Mouse (Mus musculus) myocyte (in vitro differentiated cells): ENCODE measurements at regions not wholly inside any gene's neighbourhood (a gene's known extent, or its start where the extent isn't known, plus 50 kb on each side); places are given as distances from the start of the nearest gene placed in this dataset.
A peak's percentile ranks its signal among the peaks of the same experiment; 100 is the strongest.
"Not testable (repeated sequence)": the region's sequence is repeated elsewhere in the genome, so short reads cannot be mapped to it uniquely, and the experiment has no call there.

Experiments
- H3K27me3 ChIP-seq: one replicate; pipeline ENCODE4 v1.6.1; 2011; ENCODE audit not compliant: control insufficient read depth, insufficient read depth, insufficient read length
- H3K36me3 ChIP-seq: one replicate; pipeline ENCODE4 v1.6.1; 2011; ENCODE audit not compliant: control insufficient read depth, insufficient read depth
- H3K4me2 ChIP-seq: one replicate; pipeline ENCODE4 v1.6.1; 2011; ENCODE audit warnings: low read depth, control low read depth
- H3K4me3 ChIP-seq: one replicate; pipeline ENCODE4 v1.5.1; 2011; ENCODE audit warnings: mild to moderate bottlenecking, control low read depth, moderate library complexity
- H3K79me2 ChIP-seq: one replicate; pipeline ENCODE4 v1.6.1; 2011; ENCODE audit not compliant: control insufficient read depth, insufficient read depth
- H3ac ChIP-seq: one replicate; pipeline ENCODE4 v1.6.1; 2011; ENCODE audit not compliant: control insufficient read depth, insufficient read length
- CEBPB ChIP-seq: IDR thresholded peaks from 2 replicates; pipeline ENCODE4 v1.6.1; 2011; ENCODE audit warnings: mild to moderate bottlenecking, moderate library complexity; ENCODE audit not compliant: poor library complexity, insufficient read depth, severe bottlenecking
- E2F4 ChIP-seq: IDR thresholded peaks from one replicate; pipeline ENCODE4 v1.6.1; 2011; ENCODE audit warnings: mild to moderate bottlenecking, control low read depth, moderate library complexity; ENCODE audit not compliant: insufficient read depth
- MAX ChIP-seq: IDR thresholded peaks from one replicate; pipeline ENCODE4 v1.6.1; 2011; ENCODE audit warnings: low read depth, mild to moderate bottlenecking, control low read depth
- MYOD1 ChIP-seq, 3 experiments: IDR thresholded peaks; one replicate each; pipeline ENCODE4 v1.6.1; 2011; ENCODE audit warnings: control low read depth in 2 of 3, low read depth in 2 of 3, mild to moderate bottlenecking in 2 of 3, moderate library complexity in 1 of 3; ENCODE audit not compliant: insufficient read length in 2 of 3, control insufficient read depth in 1 of 3
- MYOG ChIP-seq, 3 experiments: IDR thresholded peaks; one replicate each; pipeline ENCODE4 v1.6.1; 2011; ENCODE audit warnings: control low read depth in 2 of 3, low read depth in 2 of 3, mild to moderate bottlenecking in 2 of 3; ENCODE audit not compliant: insufficient read length in 2 of 3, control insufficient read depth in 1 of 3, insufficient read depth in 1 of 3
- POLR2A ChIP-seq: IDR thresholded peaks from one replicate; pipeline ENCODE4 v1.6.1; 2011; ENCODE audit warnings: low read depth, mild to moderate bottlenecking, control low read depth, moderate library complexity; ENCODE audit not compliant: insufficient read length
- POLR2AphosphoS2 ChIP-seq: IDR thresholded peaks from one replicate; pipeline ENCODE4 v1.6.1; 2011; ENCODE audit warnings: low read depth, control low read depth; ENCODE audit not compliant: insufficient read length
- REST ChIP-seq: IDR thresholded peaks from one replicate; pipeline ENCODE4 v1.6.1; 2011; ENCODE audit warnings: mild to moderate bottlenecking, control low read depth, moderate library complexity; ENCODE audit not compliant: insufficient read depth, insufficient read length
- SRF ChIP-seq: IDR thresholded peaks from one replicate; pipeline ENCODE4 v1.6.1; 2011; ENCODE audit warnings: low read depth; ENCODE audit not compliant: control insufficient read depth, insufficient read length
- TCF12 ChIP-seq: IDR thresholded peaks from one replicate; pipeline ENCODE4 v1.6.1; 2011; ENCODE audit warnings: mild to moderate bottlenecking, control low read depth; ENCODE audit not compliant: poor library complexity, insufficient read depth, severe bottlenecking
- TCF3 ChIP-seq: IDR thresholded peaks from one replicate; pipeline ENCODE4 v1.6.1; 2011; ENCODE audit warnings: low read depth, control low read depth; ENCODE audit not compliant: insufficient read length
- USF1 ChIP-seq: IDR thresholded peaks from one replicate; pipeline ENCODE4 v1.6.1; 2011; ENCODE audit warnings: low read depth, mild to moderate bottlenecking, control low read depth, moderate library complexity

DNA sequence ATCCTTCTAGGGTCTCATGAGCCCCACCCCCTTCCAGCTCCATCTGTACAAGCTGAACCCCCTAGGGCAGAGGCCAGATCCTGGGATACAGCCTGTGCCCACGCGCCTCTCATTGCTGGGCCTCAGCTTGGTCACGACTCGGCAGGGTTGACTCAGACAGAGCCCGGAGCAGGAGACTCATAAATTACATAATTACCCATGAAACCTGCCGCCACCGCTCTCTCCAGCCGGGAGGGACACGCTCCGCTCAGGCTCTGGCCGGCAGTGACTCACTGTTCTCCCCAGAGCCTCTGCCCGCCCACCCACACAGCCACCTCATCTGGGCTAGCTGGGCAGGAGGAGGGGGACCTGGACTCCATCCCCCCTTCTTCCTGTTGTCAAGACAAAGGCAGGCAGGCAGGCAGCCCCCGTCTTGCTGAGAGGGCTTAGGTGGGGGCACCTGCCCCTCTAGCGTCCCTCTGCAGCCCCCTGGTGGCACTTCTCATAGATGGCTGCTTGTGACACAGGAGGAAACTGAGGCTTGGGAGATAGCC lies 149.6 kb upstream of the Rtl1 start:
- Histone ChIP-seq H3ac (no peak overlapping the region), H3K79me2 (no peaks in the 10 kb centered on the region), H3K4me2 (peak overlapping the region; percentile 38), H3K4me3 (no peak overlapping the region), H3K36me3 (no peaks in the 10 kb centered on the region), H3K27me3 (no peaks in the 10 kb centered on the region)
- TF ChIP-seq E2F4 (no peak), POLR2A (no peak), TCF3 (no peak), SRF (no peak), MYOG (IDR thresholded peaks at IDR 0.05; ENCODE audit: control insufficient read depth in 1 of 3, insufficient read depth in 1 of 3, insufficient read length in 2 of 3, low read depth in 2 of 3) (no peak), MAX (no peak), CEBPB (no peak), POLR2AphosphoS2 (no peak), REST (no peak), TCF12 (no peak)

- Histone ChIP-seq H3K27me3 (no peaks in the 10 kb centered on the region), H3K4me2 (no peak overlapping the region), H3ac (no peak overlapping the region), H3K79me2 (no peaks in the 10 kb centered on the region), H3K36me3 (no peaks in the 10 kb centered on the region), H3K4me3 (no peak overlapping the region)
- TF ChIP-seq E2F4 (no peak), USF1 (no peak), MAX (no peak), MYOG (IDR thresholded peaks at IDR 0.05; ENCODE audit: control insufficient read depth in 1 of 3, insufficient read depth in 1 of 3, insufficient read length in 2 of 3, low read depth in 2 of 3) (no peak), SRF (no peak), POLR2A (no peak), MYOD1 (IDR thresholded peaks at IDR 0.05; ENCODE audit: control insufficient read depth in 1 of 3, insufficient read length in 2 of 3, low read depth in 2 of 3) (no peak), CEBPB (no peak), TCF3 (no peak), REST (no peak), POLR2AphosphoS2 (no peak), TCF12 (no peak)
These were observed 154.9 kb upstream of the Rtl1 start for GRCm38 (mm10) chr12:109754986-109755385.

GRCm38 (mm10) chr12:109764293-109764692 lies 164.2 kb upstream of the Rtl1 start:
- Histone ChIP-seq H3K27me3 (no peaks in the 10 kb centered on the region), H3ac (no peak overlapping the region), H3K4me2 (no peak overlapping the region), H3K4me3 (no peak overlapping the region), H3K79me2 (no peaks in the 10 kb centered on the region), H3K36me3 (no peaks in the 10 kb centered on the region)
- TF ChIP-seq MYOG (IDR thresholded peaks at IDR 0.05; ENCODE audit: control insufficient read depth in 1 of 3, insufficient read depth in 1 of 3, insufficient read length in 2 of 3, low read depth in 2 of 3) (no peak), TCF12 (no peak), USF1 (no peak), TCF3 (no peak), REST (no peak), MYOD1 (IDR thresholded peaks at IDR 0.05; ENCODE audit: control insufficient read depth in 1 of 3, insufficient read length in 2 of 3, low read depth in 2 of 3) (no peak), MAX (no peak), E2F4 (no peak), SRF (no peak), CEBPB (no peak), POLR2A (no peak), POLR2AphosphoS2 (no peak)

DNA sequence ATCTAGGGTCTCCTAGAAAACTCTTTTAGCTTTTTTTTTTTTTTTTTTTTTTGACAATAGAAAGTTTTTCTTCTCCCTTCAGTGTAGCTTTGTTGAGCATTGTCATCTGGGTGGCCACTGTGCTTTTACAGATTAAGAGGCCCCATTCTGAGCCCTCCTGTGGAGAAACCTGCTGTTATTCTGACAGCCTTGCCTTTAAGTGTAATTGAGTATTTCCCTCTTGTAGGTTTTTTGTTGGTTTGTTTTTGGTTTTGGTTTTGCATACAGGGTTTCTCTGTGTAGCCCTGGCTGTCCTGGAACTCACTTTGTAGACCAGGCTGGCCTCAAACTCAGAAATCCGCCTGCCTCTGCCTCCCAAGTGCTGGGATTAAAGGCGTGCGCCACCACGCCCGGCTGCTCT lies 166.5 kb upstream of the Rtl1 start:
- H3K27me3 ChIP-seq, H3K4me2 ChIP-seq, H3K4me3 ChIP-seq, H3K36me3 ChIP-seq, H3K79me2 ChIP-seq, H3ac ChIP-seq: not testable (repeated sequence)

- Histone ChIP-seq H3K4me2 (no peak overlapping the region), H3K36me3 (no peaks in the 10 kb centered on the region), H3ac (no peak overlapping the region), H3K4me3 (no peak overlapping the region), H3K27me3 (no peaks in the 10 kb centered on the region), H3K79me2 (no peaks in the 10 kb centered on the region)
- TF ChIP-seq SRF, result no peak
These were observed 172.4 kb upstream of the Rtl1 start for GRCm38 (mm10) chr12:109772543-109772942.

DNA sequence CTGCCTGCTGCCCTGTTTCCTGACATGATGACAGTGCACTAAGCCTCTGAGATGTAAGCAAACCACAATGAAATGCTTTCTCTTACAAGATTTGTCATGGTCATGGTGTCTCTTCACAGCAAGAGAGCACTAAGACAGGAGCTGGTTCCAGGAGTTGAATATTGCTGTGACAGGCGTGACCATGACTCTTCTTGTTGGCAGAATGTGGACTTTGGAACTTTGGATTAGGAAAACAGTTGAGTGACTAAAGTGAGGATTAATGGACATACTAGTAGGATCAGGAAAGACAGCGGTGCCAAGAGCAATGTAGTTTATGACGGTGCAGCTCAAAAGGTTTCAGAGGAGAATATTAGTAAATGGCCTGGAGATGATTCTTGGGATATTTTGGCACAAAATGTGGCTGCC lies 173.8 kb upstream of the Rtl1 start:
- no peak overlapping the region for H3K4me3 ChIP-seq
- no peaks in the 10 kb centered on the region for H3K79me2 ChIP-seq
- no peak overlapping the region for H3K4me2 ChIP-seq
- H3K36me3 ChIP-seq, result no peaks in the 10 kb centered on the region
- H3ac ChIP-seq, result no peak overlapping the region
- no peak for TF ChIP-seq USF1
- TF ChIP-seq MYOD1 (IDR thresholded peaks at IDR 0.05; ENCODE audit: control insufficient read depth in 1 of 3, insufficient read length in 2 of 3, low read depth in 2 of 3), result no peak
- TF ChIP-seq REST, result no peak
- TF ChIP-seq SRF, result no peak
- TF ChIP-seq TCF12, result no peak
- H3K27me3 ChIP-seq, result no peaks in the 10 kb centered on the region
